Mouse (Mus musculus) stomach, postnatal 0 days (tissue): ENCODE results near the gene Fam129a. TPM values are rescaled to one million over a fixed set of nuclear protein-coding genes. Genes with fewer than 3 reads are reported as not detected.
A peak's percentile ranks its signal among the peaks of the same experiment; 100 is the strongest.
"Not testable (repeated sequence)": the region's sequence is repeated elsewhere in the genome, so short reads cannot be mapped to it uniquely, and the experiment has no call there.

Experiments
- ATAC-seq: fragments of 200-750 bp; cut with Nextera tagmentation; 2 replicates; pipeline ENCODE4 v1.8.0; 2017; ENCODE audit not compliant: low FRiP score, low TSS enrichment
- DNase-seq: peaks from one replicate; pipeline ENCODE4 v3.0.0-alpha.2; 2016; ENCODE audit warnings: low spot score
- H3K27ac ChIP-seq: fragments of 300-500 bp; sonication (generic); replicated peaks from 2 replicates; pipeline ENCODE4 v1.5.1; 2014; ENCODE audit warnings: mild to moderate bottlenecking, control low read depth
- H3K27me3 ChIP-seq: fragments of 300-500 bp; sonication (generic); 2 replicates; pipeline ENCODE4 v1.6.1; 2014; ENCODE audit warnings: low read length; ENCODE audit not compliant: control insufficient read depth, insufficient read depth
- H3K36me3 ChIP-seq: fragments of 300-500 bp; sonication (generic); 2 replicates; pipeline ENCODE4 v1.6.1; 2014; ENCODE audit warnings: low read length, mixed read lengths; ENCODE audit not compliant: control insufficient read depth, insufficient read depth
- H3K4me1 ChIP-seq: fragments of 300-500 bp; sonication (generic); replicated peaks from 2 replicates; pipeline ENCODE4 v1.6.1; 2014; ENCODE audit warnings: antibody characterized with exemption; ENCODE audit not compliant: control insufficient read depth, insufficient read depth
- H3K4me2 ChIP-seq: fragments of 300-500 bp; sonication (generic); replicated peaks from 2 replicates; pipeline ENCODE4 v1.6.1; 2014; ENCODE audit warnings: low read depth, mild to moderate bottlenecking, control low read depth, moderate library complexity
- H3K4me3 ChIP-seq: fragments of 300-500 bp; sonication (generic); 2 replicates; pipeline ENCODE4 v1.5.1; 2014; ENCODE audit warnings: low read depth, low read length, control low read depth
- H3K9ac ChIP-seq: fragments of 300-500 bp; sonication (generic); 2 replicates; pipeline ENCODE4 v1.6.1; 2014; ENCODE audit warnings: mild to moderate bottlenecking, low read length, control low read depth, mixed read lengths
- H3K9me3 ChIP-seq: fragments of 300-500 bp; sonication (generic); 2 replicates; pipeline ENCODE4 v1.6.1; 2016; ENCODE audit warnings: low read length; ENCODE audit not compliant: control insufficient read depth
- CTCF ChIP-seq: IDR thresholded peaks from 2 replicates; pipeline ENCODE4 v1.5.1; 2016; ENCODE audit warnings: antibody characterized with exemption, low read depth, mild to moderate bottlenecking, moderate library complexity
- EP300 ChIP-seq: optimal IDR thresholded peaks from 2 replicates; pipeline ENCODE3; 2016; ENCODE audit warnings: antibody characterized with exemption
- WGBS: fragments of 180-500 bp; shearing (Covaris S2); extraction: QIAGEN DNeasy Blood & Tissue Kit; methylation state at CpG from one replicate; pipeline ENCODE4 v1.1.7; 2014; 5-methylcytosine and 5-hydroxymethylcytosine counted together
- polyA plus RNA-seq: library from polyadenylated mRNA; unstranded; fragments of >200 nt; fragmentation: Nextera tagmentation; extraction: Ambion mirVana; gene quantifications from 2 replicates; pipeline ENCODE4 v1.2.1, GENCODE M21; 2015

The Fam129a gene
- polyA plus RNA-seq, 1 experiment from 2014 or later = 23.5 TPM

GRCm38 (mm10) chr1:151686696-151687095 lies 115.7 kb downstream of the Fam129a start:
- H3K27me3 ChIP-seq = no peaks in the 10 kb centered on the region
- WGBS = 27% methylated on average over 8 of the region's 8 CpGs
- H3K4me2 ChIP-seq = peak overlapping the region; percentile 17; the same call in 1 of the 2 replicates
- H3K9me3 ChIP-seq = no peaks in the 10 kb centered on the region
- TF ChIP-seq CTCF (no peak), EP300 (no peak)
- H3K36me3 ChIP-seq = no peaks in the 10 kb centered on the region
- 0 out of 2 replicates have a peak overlapping the region, but pooled peaks have one; percentile 58 for H3K27ac ChIP-seq
- peaks cover 5% of the 10 kb centered on the region; the same call in 1 of the 2 replicates for H3K4me1 ChIP-seq
- peak; percentile 69; the same call in 1 of the 2 replicates for ATAC-seq
- no peak overlapping the region for H3K9ac ChIP-seq
- DNase-seq = no peak
- H3K4me3 ChIP-seq = no peak overlapping the region

- Histone ChIP-seq H3K9ac (no peak overlapping the region), H3K4me1 (peaks cover 5% of the 10 kb centered on the region; the same call in 1 of the 2 replicates), H3K27me3 (no peaks in the 10 kb centered on the region), H3K36me3 (no peaks in the 10 kb centered on the region), H3K4me3 (no peak overlapping the region), H3K9me3 (no peaks in the 10 kb centered on the region), H3K27ac (peak overlapping the region; percentile 40; the same call in 1 of the 2 replicates), H3K4me2 (no peak overlapping the region)
- TF ChIP-seq CTCF = no peak
- no peak for TF ChIP-seq EP300
- WGBS = 57% methylated on average over 5 of the region's 5 CpGs
- DNase-seq = no peak
- ATAC-seq = 0 out of 2 replicates have a peak, but pooled peaks have one; percentile 15
Measured at GRCm38 (mm10) chr1:151689032-151689431, 118.0 kb downstream of the Fam129a start.

GRCm38 (mm10) chr1:151689561-151689960 lies 118.6 kb downstream of the Fam129a start:
- ATAC-seq (0 out of 2 replicates have a peak, but pooled peaks have one; percentile 38), DNase-seq (no peak)
- no peaks in the 10 kb centered on the region for H3K9me3 ChIP-seq
- peaks cover 5% of the 10 kb centered on the region; the same call in 1 of the 2 replicates for H3K4me1 ChIP-seq
- H3K27ac ChIP-seq = peak overlapping the region; percentile 40; the same call in 1 of the 2 replicates
- no peak overlapping the region for H3K4me2 ChIP-seq
- no peak overlapping the region for H3K9ac ChIP-seq
- no peaks in the 10 kb centered on the region for H3K27me3 ChIP-seq
- WGBS = 36% methylated on average over 8 of the region's 8 CpGs
- TF ChIP-seq EP300 (no peak), CTCF (no peak)
- no peaks in the 10 kb centered on the region for H3K36me3 ChIP-seq
- no peak overlapping the region for H3K4me3 ChIP-seq

- H3K27me3 ChIP-seq = no peaks in the 10 kb centered on the region
- no peaks in the 10 kb centered on the region for H3K36me3 ChIP-seq
- no peak overlapping the region for H3K9ac ChIP-seq
- no peak overlapping the region for H3K27ac ChIP-seq
- no peak for ATAC-seq
- H3K4me3 ChIP-seq = no peak overlapping the region
- WGBS = 45% methylated on average over 6 of the region's 6 CpGs
- H3K4me1 ChIP-seq = peaks cover 5% of the 10 kb centered on the region; the same call in 1 of the 2 replicates
- DNase-seq = no peak
- H3K4me2 ChIP-seq = no peak overlapping the region
- no peak for TF ChIP-seq EP300
- TF ChIP-seq CTCF = no peak
- H3K9me3 ChIP-seq = no peaks in the 10 kb centered on the region
Measured at GRCm38 (mm10) chr1:151690061-151690460, 119.1 kb downstream of the Fam129a start.

- Histone ChIP-seq H3K27me3 (no peaks in the 10 kb centered on the region), H3K36me3 (no peaks in the 10 kb centered on the region), H3K9me3 (no peaks in the 10 kb centered on the region), H3K27ac (no peak overlapping the region), H3K4me2 (no peak overlapping the region), H3K4me1 (peaks cover 5% of the 10 kb centered on the region; the same call in 1 of the 2 replicates), H3K4me3 (no peak overlapping the region), H3K9ac (no peak overlapping the region)
- WGBS = 54% methylated on average over 7 of the region's 7 CpGs
- TF ChIP-seq CTCF = no peak
- TF ChIP-seq EP300 = no peak
- ATAC-seq = no peak
- no peak for DNase-seq
Measured at GRCm38 (mm10) chr1:151690583-151691193, 119.7 kb downstream of the Fam129a start.

GRCm38 (mm10) chr1:151692867-151693266 lies 121.9 kb downstream of the Fam129a start:
- H3K36me3 ChIP-seq, H3K27ac ChIP-seq, H3K9me3 ChIP-seq, H3K9ac ChIP-seq, H3K4me1 ChIP-seq, H3K4me3 ChIP-seq, H3K27me3 ChIP-seq, H3K4me2 ChIP-seq: not testable (repeated sequence)
- DNase-seq (peak; percentile 32), ATAC-seq (peak; percentile 57; the same call in 1 of the 2 replicates)
- 45% methylated on average over 6 of the region's 6 CpGs for WGBS
